Mouse (Mus musculus): Measurements from ENCODE around the gene Steap3.

GRCm38 (mm10) chr1:120266460-120266859, 6.0 kb downstream of the Steap3 start:
- TF ChIP-seq EP300 (IDR thresholded peaks at IDR 0.05; ENCODE audit: low read depth): no peak
- no peak for TF ChIP-seq CTCF (IDR thresholded peaks at IDR 0.05; ENCODE audit: low read depth)
